Mouse (Mus musculus) splenic B cell, adult 2 months (primary cell): ENCODE data around the gene Ccr4.

Source experiments
- DNase-seq: peaks from one replicate; pipeline ENCODE4 v3.0.0-alpha.2; 2011; ENCODE audit warnings: low read depth, low spot score
- H3K27me3 ChIP-seq: 2 replicates; pipeline ENCODE4 v1.6.1; 2012; ENCODE audit warnings: mild to moderate bottlenecking, low read length, moderate library complexity, mixed read lengths; ENCODE audit not compliant: control insufficient read depth, poor library complexity, insufficient read depth, severe bottlenecking
- H3K36me3 ChIP-seq: 2 replicates; pipeline ENCODE4 v1.6.1; 2012; ENCODE audit warnings: mild to moderate bottlenecking, low read length, moderate library complexity, mixed read lengths; ENCODE audit not compliant: control insufficient read depth, poor library complexity, insufficient read depth, severe bottlenecking

Gene Ccr4

DNA sequence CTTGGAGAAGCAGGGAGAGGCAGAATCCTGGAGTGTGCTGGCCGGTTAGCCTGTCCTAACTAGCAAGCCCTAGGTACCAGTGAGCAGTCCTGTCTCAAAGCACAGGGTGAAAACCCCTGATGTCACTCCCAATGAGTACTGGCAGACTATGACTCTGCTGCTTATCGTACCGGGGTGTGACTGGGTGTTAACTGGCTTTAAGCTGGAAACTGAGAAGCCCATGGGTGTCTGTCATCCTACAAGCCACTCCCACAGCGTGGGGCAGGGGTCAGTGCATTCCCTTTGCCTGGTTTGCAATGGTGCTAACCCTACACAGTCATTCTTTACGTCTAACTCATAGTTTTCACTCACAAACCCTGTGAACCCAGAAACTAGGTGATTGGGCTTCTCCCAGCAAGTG lies 36.5 kb downstream of the Ccr4 start:
- no peak for DNase-seq
- Histone ChIP-seq H3K36me3 (peaks cover 2% of the 10 kb centered on the region), H3K27me3 (no peaks in the 10 kb centered on the region)

DNA sequence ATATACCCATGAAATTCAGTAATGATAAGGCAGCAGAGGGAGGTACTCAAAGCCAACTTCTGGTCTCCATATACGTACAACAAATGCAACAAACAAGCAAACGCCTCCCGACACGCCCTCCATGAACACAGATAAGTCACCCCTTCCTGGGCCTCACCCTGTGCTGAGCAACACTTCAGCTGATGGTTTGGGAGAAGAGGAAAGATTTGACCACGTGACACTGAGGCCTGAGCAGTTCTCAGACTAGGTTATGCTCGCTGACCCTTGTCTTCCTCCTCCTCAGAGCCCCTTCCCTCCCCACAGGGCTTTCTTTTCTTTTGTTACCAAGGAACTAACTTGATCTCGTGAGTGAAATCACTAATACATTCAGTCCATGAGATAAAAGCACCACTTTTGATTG lies 37.8 kb downstream of the Ccr4 start:
- Histone ChIP-seq H3K36me3 (peaks cover 2% of the 10 kb centered on the region), H3K27me3 (no peaks in the 10 kb centered on the region)
- no peak for DNase-seq

DNA sequence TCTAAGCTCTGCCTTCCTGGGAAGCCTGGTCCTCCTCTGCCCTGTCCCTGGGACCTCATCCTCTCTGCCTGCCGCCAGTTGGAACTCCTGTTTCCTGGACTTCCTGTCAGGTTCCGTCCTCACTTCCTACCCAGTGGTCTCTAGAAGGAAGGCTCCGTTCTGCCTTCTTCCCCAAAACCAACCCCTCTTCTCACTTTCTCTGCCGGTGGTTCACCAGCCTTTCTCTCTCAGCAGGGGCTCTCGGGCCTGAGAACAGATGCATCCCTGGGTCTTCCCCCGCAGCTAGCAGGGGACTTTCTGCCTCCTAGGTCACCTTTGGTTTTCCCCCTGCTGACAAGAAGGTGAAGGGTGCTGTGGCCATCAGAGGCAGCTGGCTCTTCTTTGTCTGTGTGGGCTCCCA lies 39.3 kb downstream of the Ccr4 start:
- no peak for DNase-seq
- no peaks in the 10 kb centered on the region for H3K27me3 ChIP-seq
- peaks cover 2% of the 10 kb centered on the region for H3K36me3 ChIP-seq

DNA sequence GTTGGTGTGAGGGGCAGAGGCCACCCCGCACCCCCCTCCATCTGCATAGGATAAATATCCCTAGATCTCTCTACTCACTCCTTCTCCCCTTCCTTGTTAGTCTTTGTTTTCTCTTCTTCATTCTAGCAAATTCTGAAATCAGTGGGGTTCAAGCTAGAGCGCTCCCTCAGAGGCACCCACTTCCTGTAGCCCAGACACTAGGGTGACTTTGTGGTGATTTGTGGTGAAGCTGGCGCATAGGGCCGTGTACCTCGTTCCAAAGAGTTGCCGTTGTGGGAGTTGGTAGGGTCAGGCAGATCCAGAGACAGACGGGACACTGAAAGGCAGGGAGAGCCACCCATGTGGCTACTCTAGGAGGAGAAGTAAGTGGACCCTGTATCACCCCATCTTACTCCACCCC lies 42.1 kb downstream of the Ccr4 start:
- no peaks in the 10 kb centered on the region for H3K27me3 ChIP-seq
- peaks cover 2% of the 10 kb centered on the region for H3K36me3 ChIP-seq
- no peak for DNase-seq

DNA sequence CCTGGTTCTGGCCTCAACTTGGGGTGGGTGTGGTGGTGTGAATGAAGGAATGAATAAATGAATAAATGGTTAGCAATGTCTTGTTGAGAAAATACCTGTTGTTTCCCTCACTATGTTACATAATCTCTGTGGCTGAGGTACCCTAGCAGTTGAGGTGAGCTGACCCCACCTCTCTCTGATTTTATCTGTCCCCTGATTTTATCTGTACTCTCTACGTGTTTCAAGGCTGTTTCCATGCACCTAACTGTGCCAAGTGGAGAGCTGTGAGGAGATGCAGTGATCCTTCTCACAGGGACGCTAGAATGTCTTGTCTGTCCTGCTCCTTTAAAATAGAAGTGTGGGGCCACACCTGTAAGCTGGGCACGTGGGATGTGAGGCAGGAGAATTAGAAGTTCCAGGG lies 46.3 kb downstream of the Ccr4 start:
- DNase-seq: no peak
- Histone ChIP-seq H3K36me3 (no peaks in the 10 kb centered on the region; the same call in 1 of the 2 replicates), H3K27me3 (no peaks in the 10 kb centered on the region)

DNA sequence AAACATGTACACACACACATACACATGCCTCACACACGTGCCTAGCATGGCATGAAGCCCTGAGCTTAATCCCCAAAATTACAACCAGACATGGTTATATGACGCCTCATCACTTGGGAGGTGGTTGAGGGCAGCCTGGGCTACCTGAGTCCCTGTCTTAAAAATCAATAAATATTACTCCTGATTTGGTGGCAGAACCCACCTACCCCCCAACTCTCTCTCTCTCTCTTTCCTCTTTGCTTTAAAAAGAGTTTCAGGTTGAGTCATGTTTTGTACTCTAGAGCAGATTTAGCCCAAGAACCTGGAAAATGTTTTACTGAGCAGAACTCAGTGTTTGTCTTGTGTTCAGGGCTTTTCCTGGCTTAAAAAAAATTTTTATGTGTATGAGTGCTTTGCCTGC lies 49.3 kb downstream of the Ccr4 start:
- H3K27me3 ChIP-seq: no peaks in the 10 kb centered on the region
- DNase-seq: no peak
- no peaks in the 10 kb centered on the region; the same call in none of the 2 replicates for H3K36me3 ChIP-seq

DNA sequence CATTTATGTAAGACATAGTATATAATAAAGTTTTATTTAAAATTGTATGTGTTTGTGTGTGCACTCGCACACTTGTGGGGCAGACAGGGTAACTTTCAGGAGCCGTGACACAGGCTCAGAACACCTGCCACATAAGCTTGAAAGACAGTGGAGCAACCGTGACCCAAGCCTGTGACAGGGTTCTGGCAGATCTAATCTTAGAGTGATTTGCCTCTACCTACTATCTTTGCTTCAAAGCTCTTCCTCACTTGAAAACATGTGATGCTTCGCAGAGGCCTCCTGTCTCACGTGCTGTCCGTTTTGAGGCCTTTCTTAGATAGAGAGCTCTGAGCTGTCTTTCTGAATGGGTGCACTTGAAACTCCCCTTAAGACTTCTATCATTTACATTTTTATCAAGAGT lies 52.3 kb downstream of the Ccr4 start:
- Histone ChIP-seq H3K36me3 (no peaks in the 10 kb centered on the region; the same call in none of the 2 replicates), H3K27me3 (no peaks in the 10 kb centered on the region)
- no peak for DNase-seq

DNA sequence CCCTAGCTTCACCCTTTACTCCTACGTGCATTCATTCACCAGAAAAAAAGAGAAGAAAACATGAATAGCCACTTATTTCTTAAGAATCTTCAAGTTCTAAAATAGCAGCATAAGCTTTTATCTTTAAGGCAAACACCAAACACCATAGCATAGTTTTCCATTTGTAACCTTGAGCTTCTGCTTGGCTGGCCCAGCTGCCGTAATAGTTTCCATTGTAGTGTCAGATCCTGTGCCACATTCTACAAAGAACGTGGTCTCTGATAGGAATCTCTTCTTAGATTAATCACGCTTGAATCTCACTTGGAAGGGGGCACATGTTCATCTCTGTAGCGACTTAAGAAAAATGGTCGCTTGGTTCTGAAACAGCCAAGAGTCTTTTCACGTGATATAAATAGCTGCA lies 53.1 kb downstream of the Ccr4 start:
- DNase-seq: no peak
- Histone ChIP-seq H3K27me3 (no peaks in the 10 kb centered on the region), H3K36me3 (no peaks in the 10 kb centered on the region; the same call in none of the 2 replicates)

DNA sequence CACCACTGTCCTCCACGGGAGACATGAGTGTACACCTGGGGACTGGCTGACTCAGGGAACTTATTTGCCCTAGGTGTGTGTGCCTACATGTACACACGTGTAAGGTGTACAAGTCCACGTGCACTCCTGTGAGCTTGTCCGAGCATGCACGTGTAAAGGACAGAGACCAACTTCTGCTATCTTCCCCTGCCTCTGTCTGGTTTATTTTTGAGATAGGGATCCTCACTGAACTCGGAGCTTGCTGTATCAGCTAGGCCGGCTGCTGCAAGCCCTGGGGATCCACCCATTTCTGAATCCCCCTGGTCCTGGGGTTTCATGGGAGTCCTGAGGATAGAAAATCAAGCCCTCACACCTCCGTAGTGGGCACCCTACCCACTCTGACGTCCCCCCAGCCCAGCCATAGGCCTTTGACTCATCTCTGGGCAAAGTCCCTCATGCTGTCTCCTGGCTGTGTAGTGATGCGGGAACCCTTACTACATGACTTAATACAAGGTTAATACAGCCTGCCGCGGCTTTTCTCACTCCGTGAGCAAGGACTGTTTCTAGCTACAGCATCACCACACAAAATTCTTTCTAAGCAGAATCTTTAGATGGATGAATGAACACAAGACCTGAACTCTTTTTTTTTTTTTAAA lies 55.5 kb downstream of the Ccr4 start:
- DNase-seq: no peak
- Histone ChIP-seq H3K27me3 (no peaks in the 10 kb centered on the region), H3K36me3 (no peaks in the 10 kb centered on the region; the same call in 1 of the 2 replicates)

DNA sequence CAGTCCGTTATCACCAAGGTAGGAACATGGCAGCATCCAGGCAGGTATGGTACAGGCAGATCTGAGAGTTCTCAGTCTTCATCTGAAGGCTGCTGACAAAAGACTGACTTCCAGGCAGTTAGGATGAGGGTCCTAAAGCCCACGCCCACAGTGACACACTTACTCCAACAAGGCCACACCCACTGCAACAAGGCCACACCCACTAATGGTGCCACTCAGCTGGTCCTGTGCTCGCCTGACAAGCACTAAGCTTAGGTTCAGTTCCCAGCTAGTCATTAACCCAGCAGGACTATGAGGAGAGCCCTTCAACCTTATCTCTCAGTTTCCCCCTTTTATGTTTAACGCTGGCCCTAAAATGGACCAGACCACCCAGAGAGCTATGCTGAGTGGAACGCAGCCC lies 56.0 kb downstream of the Ccr4 start:
- H3K27me3 ChIP-seq: no peaks in the 10 kb centered on the region
- no peaks in the 10 kb centered on the region; the same call in 1 of the 2 replicates for H3K36me3 ChIP-seq
- no peak for DNase-seq

DNA sequence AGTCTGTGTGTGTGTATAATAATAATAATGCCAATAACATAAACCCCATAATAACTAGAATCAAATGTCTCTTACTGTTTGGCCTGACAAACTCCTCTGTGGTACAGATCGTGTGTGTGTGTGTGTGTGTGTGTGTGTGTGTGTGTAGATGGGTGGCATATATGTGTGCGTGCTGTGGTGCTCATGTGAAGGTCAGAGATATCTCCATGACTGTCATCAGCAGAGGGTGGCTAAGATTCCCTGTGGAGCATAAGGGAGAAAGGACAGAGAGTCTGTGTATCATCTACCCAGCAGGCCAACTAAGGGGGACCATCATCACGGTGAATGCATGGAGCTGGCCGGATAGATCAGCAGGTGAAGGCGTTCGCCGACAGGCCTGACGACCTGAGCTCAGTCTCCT lies 57.8 kb downstream of the Ccr4 start:
- Histone ChIP-seq H3K27me3 (no peaks in the 10 kb centered on the region), H3K36me3 (no peaks in the 10 kb centered on the region; the same call in 1 of the 2 replicates)
- no peak for DNase-seq

DNA sequence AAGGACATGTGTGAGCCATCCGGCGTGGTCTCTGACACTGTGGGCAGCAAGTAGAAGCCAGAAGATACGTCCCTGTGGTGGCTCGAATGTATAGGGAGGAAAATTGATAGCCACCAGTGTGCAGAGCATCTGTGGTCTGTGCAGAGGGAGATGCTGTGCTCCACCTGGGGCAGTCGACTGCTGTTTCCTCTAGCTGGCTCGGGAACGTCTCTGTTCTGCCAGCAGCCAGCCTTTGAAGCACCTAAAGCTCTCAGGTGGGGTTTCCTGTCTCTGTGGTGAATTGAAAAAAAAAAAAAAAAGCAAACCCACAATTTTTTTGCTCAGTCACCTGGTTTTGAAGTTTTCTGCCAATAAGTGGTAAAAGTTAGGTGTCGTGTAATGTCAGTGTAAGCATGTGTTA lies 61.4 kb downstream of the Ccr4 start:
- no peak for DNase-seq
- H3K36me3 ChIP-seq: peaks cover 1% of the 10 kb centered on the region; the same call in 1 of the 2 replicates
- no peaks in the 10 kb centered on the region for H3K27me3 ChIP-seq

DNA sequence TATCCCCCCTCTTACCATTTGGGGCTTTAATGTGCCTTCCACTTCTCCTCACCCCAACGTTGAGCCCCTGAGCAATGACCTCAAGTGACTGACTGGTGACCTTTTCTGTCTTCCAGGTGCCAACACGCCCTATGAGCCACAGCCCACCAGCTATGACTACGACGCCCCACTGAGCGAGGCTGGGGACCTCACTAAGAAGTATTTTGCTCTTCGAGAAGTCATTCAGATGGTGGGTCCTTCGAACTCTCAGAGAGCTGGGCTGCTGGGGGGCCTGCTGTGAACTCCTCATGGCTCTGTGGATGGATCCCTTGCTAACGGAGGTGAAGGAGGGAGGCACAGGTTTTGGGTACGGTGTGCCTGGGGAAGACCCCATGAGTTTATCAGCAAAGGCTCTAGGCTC lies 61.8 kb downstream of the Ccr4 start:
- DNase-seq: no peak
- Histone ChIP-seq H3K36me3 (peaks cover 1% of the 10 kb centered on the region; the same call in 1 of the 2 replicates), H3K27me3 (no peaks in the 10 kb centered on the region)

DNA sequence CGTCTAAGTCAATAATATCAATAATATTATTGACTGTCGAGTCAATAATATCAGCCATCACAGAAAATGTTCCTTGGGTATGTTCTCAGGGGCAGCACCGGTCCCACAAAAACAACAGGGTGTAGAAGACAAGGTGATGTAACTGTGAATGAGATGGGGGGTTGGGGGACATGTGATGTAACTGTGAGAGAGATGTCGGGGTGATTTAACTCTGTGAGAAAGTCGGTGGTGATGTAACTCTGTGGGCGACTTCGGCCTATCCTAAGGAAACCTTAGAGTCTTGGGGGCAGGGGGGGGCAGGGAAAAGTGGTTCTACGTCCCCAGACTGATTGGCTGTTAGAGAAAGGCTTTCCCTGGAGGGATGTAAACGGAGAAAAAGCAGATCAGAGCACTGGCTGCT lies 62.5 kb downstream of the Ccr4 start:
- no peak for DNase-seq
- Histone ChIP-seq H3K36me3 (peaks cover 1% of the 10 kb centered on the region; the same call in 1 of the 2 replicates), H3K27me3 (no peaks in the 10 kb centered on the region)

DNA sequence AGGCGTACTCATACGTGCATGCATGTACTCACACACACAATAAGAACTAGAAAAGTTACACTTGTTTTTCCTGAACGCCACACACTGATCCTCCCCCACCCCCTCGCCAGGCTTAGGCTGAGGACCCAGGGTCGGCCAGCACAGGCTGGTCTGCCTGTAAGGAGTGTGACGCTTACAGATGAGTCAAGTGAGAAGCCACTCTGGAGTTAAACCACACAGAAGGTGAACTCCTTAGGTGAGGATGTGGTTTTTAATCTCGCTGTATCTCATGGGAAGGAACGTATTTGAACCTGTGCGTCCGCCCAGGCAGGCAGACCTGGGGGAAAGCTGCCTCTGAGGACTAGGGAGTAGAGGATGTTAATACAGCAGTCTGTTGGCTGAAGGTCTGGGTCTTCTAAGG lies 64.2 kb downstream of the Ccr4 start:
- peaks cover 1% of the 10 kb centered on the region; the same call in 1 of the 2 replicates for H3K36me3 ChIP-seq
- no peaks in the 10 kb centered on the region for H3K27me3 ChIP-seq
- no peak for DNase-seq
